Mouse (Mus musculus): ENCODE results near the gene Tubg1.

The Tubg1 gene

GRCm38 (mm10) chr11:101162772-101163171 is 43.0 kb downstream of the Tubg1 start:
- CTCF ChIA-PET: interaction anchor here in 3 of 4 experiments (0.6 to 4.1 kb wide), 15 partner anchors 9 to 201 kb away, joined by 3 to 48 read pairs (median 4); partner anchors contain the start of genes Ccr10 (in 2 of the 3), Psmc3ip (in 2 of the 3) and Plekhh3 (in 1 of the 3)
- POLR2A ChIA-PET: interaction anchor here (0.6 to 4.2 kb wide), 24 partner anchors 9 to 1833 kb away, joined by 3 to 23 read pairs (median 4); partner anchors contain the start of genes Plekhh3 (in 3 of the 4), Retreg3 (in 2 of the 4), Tubg1 (in 2 of the 4) and Ccr10 (in 1 of the 4)

- CTCF ChIA-PET: interaction anchor here (0.5 to 4.1 kb wide), 21 partner anchors 8 to 183 kb away, joined by 3 to 48 read pairs (median 4); partner anchors contain the start of genes Ccr10 (in 2 of the 4), Psmc3ip (in 2 of the 4), Becn1 (in 1 of the 4) and Plekhh3 (in 1 of the 4)
- POLR2A ChIA-PET: interaction anchor here (0.5 to 4.2 kb wide), 33 partner anchors 8 to 1832 kb away, joined by 3 to 23 read pairs (median 5); partner anchors contain the start of genes Plekhh3 (in 3 of the 4), Retreg3 (in 2 of the 4), Tubg1 (in 2 of the 4) and Acly (in 1 of the 4)
These were observed 44.0 kb downstream of the Tubg1 start for GRCm38 (mm10) chr11:101163476-101164350.

- ChIA-PET POLR2A (interaction anchor here (0.6 to 4.2 kb wide), 26 partner anchors 7 to 637 kb away, joined by 3 to 23 read pairs (median 5); partner anchors contain the start of genes Ccr10 (in 2 of the 4), Plekhh3 (in 2 of the 4), Retreg3 (in 2 of the 4) and Rpl27 (in 2 of the 4)), CTCF (interaction anchor here in 3 of 4 experiments (0.6 to 4.1 kb wide), 11 partner anchors 11 to 138 kb away, joined by 3 to 48 read pairs (median 3); partner anchors contain the start of genes Becn1 (in 2 of the 3) and Ccr10 (in 2 of the 3))
These were observed 44.6 kb downstream of the Tubg1 start for GRCm38 (mm10) chr11:101164351-101164665.

- CTCF ChIA-PET: interaction anchor here (0.5 to 4.1 kb wide), 11 partner anchors 10 to 463 kb away, joined by 3 to 48 read pairs (median 4); partner anchors contain the start of genes Becn1 (in 2 of the 4) and Ccr10 (in 2 of the 4)
These were observed 45.2 kb downstream of the Tubg1 start for GRCm38 (mm10) chr11:101164677-101165580.

GRCm38 (mm10) chr11:101166357-101166756 is 46.6 kb downstream of the Tubg1 start:
- ChIA-PET CTCF (interaction anchor here in 1 of 4 experiments (1.0 to 4.1 kb wide), 2 partner anchors 9 to 11 kb away, joined by 3 to 39 read pairs; partner anchors contain the start of gene Ccr10), POLR2A (interaction anchor here in 1 of 4 experiments (1.7 kb wide), 1 partner anchor 10 kb away, joined by 8 read pairs; the partner anchor contains the start of gene Tubg2)

More at GRCm38 (mm10) chr11:101164677-101165580, 45.2 kb downstream of the Tubg1 start:
- POLR2A ChIA-PET: interaction anchor here (0.6 to 4.2 kb wide), 27 partner anchors 8 to 638 kb away, joined by 3 to 23 read pairs (median 4); partner anchors contain the start of genes Ccr10 (in 2 of the 4), Retreg3 (in 2 of the 4), Rpl27 (in 2 of the 4) and Tubg1 (in 2 of the 4)

GRCm38 (mm10) chr11:101167211-101167962 is 47.6 kb downstream of the Tubg1 start:
- ChIA-PET CTCF (interaction anchor here (0.5 to 1.0 kb wide), 5 partner anchors 9 to 742 kb away, joined by 3 to 6 read pairs (median 3); no protein-coding TSS in a partner anchor), POLR2A (interaction anchor here in 1 of 4 experiments (1.3 kb wide), 1 partner anchor 9 kb away, joined by 3 read pairs; no protein-coding TSS in a partner anchor)

GRCm38 (mm10) chr11:101167963-101168300 is 48.2 kb downstream of the Tubg1 start:
- POLR2A ChIA-PET: interaction anchor here in 1 of 4 experiments (1.3 kb wide), 1 partner anchor 8 kb away, joined by 3 read pairs; no protein-coding TSS in a partner anchor
- CTCF ChIA-PET: interaction anchor here in 2 of 4 experiments (0.5 to 0.9 kb wide), 2 partner anchors 8 to 742 kb away, joined by 3 read pairs; no protein-coding TSS in a partner anchor

- ChIA-PET CTCF (interaction anchor here in 2 of 4 experiments (0.6 to 0.9 kb wide), 3 partner anchors 8 to 36 kb away, joined by 3 read pairs; no protein-coding TSS in a partner anchor), POLR2A (interaction anchor here in 1 of 4 experiments (1.2 kb wide), 2 partner anchors 12 to 19 kb away, joined by 3 read pairs; no protein-coding TSS in a partner anchor)
These were observed 48.7 kb downstream of the Tubg1 start for GRCm38 (mm10) chr11:101168301-101168980.

- ChIA-PET POLR2A (interaction anchor here in 3 of 4 experiments (0.5 to 3.5 kb wide), 16 partner anchors 9 to 230 kb away, joined by 3 to 16 read pairs (median 3); partner anchors contain the start of genes Naglu (in 1 of the 3), Psmc3ip (in 1 of the 3), Retreg3 (in 1 of the 3) and Stat3 (in 1 of the 3)), CTCF (interaction anchor here in 2 of 4 experiments (0.6 to 1.2 kb wide), 5 partner anchors 13 to 273 kb away, joined by 3 to 4 read pairs (median 3); partner anchors contain the start of gene Rpl27 (in 1 of the 2))
These were observed 49.8 kb downstream of the Tubg1 start for GRCm38 (mm10) chr11:101169301-101170107.

GRCm38 (mm10) chr11:101170354-101170810 is 50.6 kb downstream of the Tubg1 start, which contains the start of gene Cntnap1:
Gene Cntnap1, plus strand, starts transcription at chr11:101170523.
- CTCF ChIA-PET: interaction anchor here (0.6 to 8.3 kb wide), 12 partner anchors 9 to 272 kb away, joined by 3 to 135 read pairs (median 4); partner anchors contain the start of genes Psmc3ip (in 1 of the 4) and Rpl27 (in 1 of the 4)
- POLR2A ChIA-PET: interaction anchor here in 3 of 4 experiments (0.5 to 4.6 kb wide), 36 partner anchors 7 to 594 kb away, joined by 3 to 27 read pairs (median 4); partner anchors contain the start of genes Stat3 (in 3 of the 3), Coasy (in 2 of the 3), Retreg3 (in 2 of the 3) and Rpl27 (in 2 of the 3)

- CTCF ChIA-PET: interaction anchor here (0.6 to 8.3 kb wide), 34 partner anchors 8 to 628 kb away, joined by 3 to 135 read pairs (median 4); partner anchors contain the start of genes Psmc3ip (in 2 of the 4), Becn1 (in 1 of the 4), Coasy (in 1 of the 4) and Ramp2 (in 1 of the 4)
- POLR2A ChIA-PET: interaction anchor here (0.5 to 4.6 kb wide), 86 partner anchors 7 to 851 kb away, joined by 3 to 27 read pairs (median 4); partner anchors contain the start of genes Rpl27 (in 3 of the 4), Stat3 (in 3 of the 4), Tubg2 (in 3 of the 4) and Coasy (in 2 of the 4)
These were observed 51.3 kb downstream of the Tubg1 start, which contains the start of gene Plekhh3 for GRCm38 (mm10) chr11:101170811-101171610. Gene Plekhh3, minus strand, starts transcription at chr11:101171351.

- ChIA-PET POLR2A (interaction anchor here (0.5 to 4.6 kb wide), 78 partner anchors 8 to 852 kb away, joined by 3 to 27 read pairs (median 4); partner anchors contain the start of genes Rpl27 (in 3 of the 4), Stat3 (in 3 of the 4), Tubg2 (in 3 of the 4) and Coasy (in 2 of the 4)), CTCF (interaction anchor here (0.6 to 8.3 kb wide), 34 partner anchors 8 to 629 kb away, joined by 3 to 135 read pairs (median 4); partner anchors contain the start of genes Psmc3ip (in 2 of the 4), Becn1 (in 1 of the 4), Coasy (in 1 of the 4) and Retreg3 (in 1 of the 4))
These were observed 52.1 kb downstream of the Tubg1 start for GRCm38 (mm10) chr11:101171721-101172433.
